Mouse (Mus musculus): Measurements from ENCODE around the gene Sfxn5.

DNA sequence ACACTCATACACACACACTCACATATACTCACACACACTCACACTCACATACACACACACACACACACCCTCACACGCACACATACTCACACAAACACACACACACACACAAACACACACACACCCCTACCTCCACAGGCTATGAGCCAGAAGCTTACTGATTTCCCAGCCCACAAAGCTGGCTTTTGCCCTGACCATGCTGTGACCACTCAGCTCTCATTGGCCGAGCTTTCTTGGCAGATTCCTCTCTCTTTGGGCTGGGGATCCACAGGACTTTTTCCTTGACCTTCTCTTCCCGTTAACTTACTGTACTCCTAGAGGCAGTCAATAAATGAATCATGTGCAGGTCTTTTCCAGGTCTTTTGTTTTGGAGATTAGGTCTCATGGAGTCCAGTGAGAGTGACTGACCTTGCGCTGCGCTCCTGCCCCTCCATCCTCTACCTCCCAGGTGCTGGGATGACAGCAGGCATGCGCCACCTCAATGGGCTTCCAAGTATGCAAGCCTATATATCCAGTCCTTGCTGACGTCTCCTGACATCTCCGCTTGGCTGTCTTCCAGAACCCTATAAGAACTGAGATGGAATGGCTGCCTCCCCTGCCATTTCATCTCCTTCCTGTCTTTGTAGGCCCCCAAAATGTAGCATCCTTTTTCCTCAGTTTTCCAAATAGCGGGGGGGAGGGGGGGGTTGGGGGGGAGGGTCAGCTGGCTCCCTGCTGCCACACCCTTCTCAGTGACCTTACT is 123.8 kb downstream of the Sfxn5 start:
- no peak for TF ChIP-seq CTCF (IDR thresholded peaks at IDR 0.05; ENCODE audit: extremely low read depth, insufficient read length, insufficient replicate concordance, low read depth, low read length)
- TF ChIP-seq POLR2A (IDR thresholded peaks at IDR 0.05; ENCODE audit: low read depth, low read length) = no peak

Data from small intestine, adult 2 months (tissue).